Mouse (Mus musculus) spleen, postnatal 4 days (tissue): ENCODE measurements around the gene Myl3.

Experiments used
- DNase-seq, 2 experiments: peaks; one replicate each; pipeline ENCODE4 v3.0.0; 2022; ENCODE audit warnings: low spot score in 2 of 2

The Myl3 gene

GRCm38 (mm10) chr9:110731859-110732258 lies 9.8 kb upstream of the Myl3 start:
- no peak for DNase-seq

- peak in 1 of 2 experiments; percentile 53 for DNase-seq
Observed at GRCm38 (mm10) chr9:110732623-110733022, 9.0 kb upstream of the Myl3 start.

GRCm38 (mm10) chr9:110733102-110733501 lies 8.6 kb upstream of the Myl3 start:
- no peak for DNase-seq

GRCm38 (mm10) chr9:110734154-110734553 lies 7.5 kb upstream of the Myl3 start:
- no peak for DNase-seq

GRCm38 (mm10) chr9:110736362-110736761 lies 5.3 kb upstream of the Myl3 start:
- no peak for DNase-seq

- DNase-seq: no peak
Observed at GRCm38 (mm10) chr9:110738054-110738453, 3.6 kb upstream of the Myl3 start.

GRCm38 (mm10) chr9:110739961-110740360 lies 1.7 kb upstream of the Myl3 start:
- no peak for DNase-seq

- no peak for DNase-seq
Observed at GRCm38 (mm10) chr9:110742295-110742950, 762 bp downstream of the Myl3 start.

- no peak for DNase-seq
Observed at GRCm38 (mm10) chr9:110742951-110743455, 1.3 kb downstream of the Myl3 start.

GRCm38 (mm10) chr9:110743456-110744323 lies 2.0 kb downstream of the Myl3 start:
- DNase-seq: no peak

GRCm38 (mm10) chr9:110745752-110746151 lies 4.1 kb downstream of the Myl3 start:
- no peak for DNase-seq

- DNase-seq: no peak
Observed at GRCm38 (mm10) chr9:110746238-110746637, 4.6 kb downstream of the Myl3 start.

GRCm38 (mm10) chr9:110746961-110747360 lies 5.3 kb downstream of the Myl3 start, which contains the start of gene Pth1r:
Pth1r (minus strand) TSS chr9:110747145.
- DNase-seq: no peak

- DNase-seq: no peak
Observed at GRCm38 (mm10) chr9:110748451-110748850, 6.8 kb downstream of the Myl3 start.

GRCm38 (mm10) chr9:110750404-110751187 lies 8.9 kb downstream of the Myl3 start:
- no peak for DNase-seq

- DNase-seq: no peak
Observed at GRCm38 (mm10) chr9:110751412-110751811, 9.8 kb downstream of the Myl3 start.

- DNase-seq: no peak
Observed at GRCm38 (mm10) chr9:110752917-110753435, 11.3 kb downstream of the Myl3 start.

GRCm38 (mm10) chr9:110753773-110754172 lies 12.1 kb downstream of the Myl3 start:
- DNase-seq: no peak

- DNase-seq: no peak
Observed at GRCm38 (mm10) chr9:110757816-110758215, 16.2 kb downstream of the Myl3 start.

GRCm38 (mm10) chr9:110758605-110759004 lies 16.9 kb downstream of the Myl3 start:
- DNase-seq: no peak

- peak; percentile 40 to 75 for DNase-seq
Observed at GRCm38 (mm10) chr9:110759265-110759664, 17.6 kb downstream of the Myl3 start.

- no peak for DNase-seq
Observed at GRCm38 (mm10) chr9:110760886-110761285, 19.2 kb downstream of the Myl3 start.
